Mouse (Mus musculus): Measurements from ENCODE around the gene Zfp13. TPM values are rescaled to one million over a fixed set of nuclear protein-coding genes. Genes with fewer than 3 reads are reported as not detected.

Gene Zfp13
- total and polyA plus RNA-seq, 3 experiments, result 0.30 TPM; not detected in 2

DNA sequence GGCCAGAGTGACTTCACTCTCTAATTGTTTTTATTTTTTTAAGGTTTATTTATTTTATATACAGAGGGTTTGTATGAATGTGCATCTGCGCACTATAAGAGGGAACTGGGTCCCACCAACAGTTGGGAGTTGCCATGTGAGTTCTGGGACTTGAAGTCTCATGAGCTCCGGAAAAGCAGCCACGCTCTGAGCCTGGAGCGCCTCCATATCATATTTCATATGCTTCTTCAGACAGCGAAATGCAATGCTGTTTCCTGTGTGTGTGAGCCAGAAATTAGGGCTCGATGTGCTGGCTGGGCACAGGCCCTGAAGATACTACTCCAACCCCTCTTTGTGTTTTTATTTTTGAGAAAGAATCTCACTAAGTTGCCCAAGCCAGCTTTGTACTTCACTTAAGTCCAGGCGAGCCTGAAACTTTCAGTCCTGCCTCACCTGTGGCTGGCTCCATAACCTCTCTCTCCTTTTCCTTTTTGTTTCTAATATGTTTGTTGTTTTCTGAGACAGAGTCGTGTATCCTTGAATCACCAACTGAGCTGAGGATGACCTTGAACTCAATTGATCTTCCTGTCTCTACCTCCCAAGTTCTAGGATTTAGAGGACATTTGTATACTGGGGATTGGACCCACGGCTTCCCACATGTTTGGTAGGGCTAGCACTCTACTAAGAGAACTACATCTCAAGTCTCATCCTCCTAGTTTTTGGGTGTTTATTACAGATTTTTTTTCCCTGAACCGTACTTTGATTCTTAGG, 2.7 kb upstream of the Zfp13 start:
- H3K9ac ChIP-seq (ENCODE audit: insufficient read depth, low read depth), result no peak overlapping the region
- no peak overlapping the region for H3K4me3 ChIP-seq (replicated peaks in 1 of 3; ENCODE audit: low read depth in 2 of 3, low read length in 2 of 3, poor library complexity in 1 of 3)
- peaks cover 13 to 14% of the 10 kb centered on the region in 2 experiments for H3K4me1 ChIP-seq (ENCODE audit: control insufficient read depth in 1 of 2, insufficient read depth in 2 of 2)
- no peak for TF ChIP-seq ZC3H11A (IDR thresholded peaks at IDR 0.05; ENCODE audit: low read depth, low read length)
- H3K27me3 ChIP-seq (replicated peaks), result peaks cover 62% of the 10 kb centered on the region
- dilution Hi-C loops (cut with MboI; ENCODE audit: extremely low pct_ligation_motif_present, extremely low pct_unique_long_range_greater_than_20kb, low sequenced_read_pairs), result no loop called here
- no peak overlapping the region for H3K4me2 ChIP-seq (ENCODE audit: insufficient read depth, low read depth, poor library complexity, severe bottlenecking)
- H3K79me2 ChIP-seq (replicated peaks; ENCODE audit: control insufficient read depth, extremely low read depth, insufficient read depth, poor library complexity, severe bottlenecking), result no peaks in the 10 kb centered on the region
- no peaks in the 10 kb centered on the region for H3K9me3 ChIP-seq (replicated peaks; ENCODE audit: low read length)
- in situ Hi-C loops (cut with MboI; ENCODE audit: low pct_ligation_motif_present, low pct_unique_long_range_greater_than_20kb, low sequenced_read_pairs), result loop anchor here (5.0 kb wide), 1 partner anchor 35 kb away; no protein-coding TSS in a partner anchor
- H3K36me3 ChIP-seq (replicated peaks in 1 of 2; ENCODE audit: control insufficient read depth in 1 of 2, insufficient read depth in 1 of 2, low read length in 1 of 2), result no peaks in the 10 kb centered on the region
- no peak for DNase-seq (ENCODE audit: extremely low read depth)
- no peak overlapping the region for H3K27ac ChIP-seq (ENCODE audit: insufficient read depth, low read depth)

DNA sequence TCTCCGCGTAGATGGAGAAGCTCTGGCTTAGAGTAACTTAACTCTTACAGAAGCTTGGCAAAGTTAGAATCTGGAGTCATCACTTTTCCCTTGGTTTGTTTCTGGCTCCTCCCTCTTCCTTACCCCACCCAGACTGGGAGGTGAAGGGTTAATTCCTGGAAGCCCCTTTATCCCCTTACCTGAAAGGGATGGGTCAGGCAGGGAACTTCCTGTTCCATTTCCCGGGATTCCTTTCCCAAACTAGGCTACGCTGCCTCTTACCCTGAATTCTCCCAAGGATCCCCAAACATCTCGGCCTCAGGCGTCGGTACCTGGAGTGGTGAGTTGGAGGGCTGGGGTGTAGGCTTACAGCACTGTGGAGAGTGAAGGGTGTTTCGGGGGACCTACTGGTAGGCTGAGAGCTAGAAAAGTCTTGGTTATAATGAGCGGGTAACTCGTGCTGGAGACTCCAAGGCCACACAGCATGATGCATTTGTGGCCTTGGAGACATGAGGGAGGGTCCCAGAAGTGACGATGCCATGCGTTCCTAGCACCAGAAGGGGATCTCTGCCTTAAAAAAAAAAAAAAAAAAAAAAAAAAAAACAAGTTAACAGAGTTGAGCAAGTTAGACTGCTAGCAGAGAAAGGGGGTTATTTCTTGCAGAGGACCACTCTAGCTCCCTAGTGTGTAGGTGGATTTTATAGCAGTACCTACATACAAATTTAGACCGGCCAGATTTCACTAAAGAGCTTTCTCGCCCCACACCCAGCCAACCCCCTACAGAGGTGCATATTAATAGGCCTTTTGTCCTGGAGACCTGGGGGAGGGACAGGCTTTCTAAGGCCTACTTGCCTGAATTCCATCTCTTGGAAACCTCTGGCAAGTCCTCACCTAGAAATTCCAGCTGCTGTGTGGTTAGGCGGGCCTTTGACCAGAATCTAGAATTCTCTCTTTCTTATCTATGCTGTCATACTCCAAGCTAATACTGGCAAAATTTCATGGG, 1.6 kb upstream of the Zfp13 start, which contains the start of gene Zscan10:
Zscan10 (plus strand) TSS at position 216 of the 982 bp plus-strand sequence.
- TF ChIP-seq RCOR1 (conservative IDR thresholded peaks at IDR 0.05; ENCODE audit: low read depth, low read length), result no peak
- TF ChIP-seq SIN3A (IDR thresholded peaks at IDR 0.05; ENCODE audit: low read length), result no peak
- no peak for TF ChIP-seq CHD1 (IDR thresholded peaks at IDR 0.05; ENCODE audit: low read depth, low read length)
- TF ChIP-seq PAX5 (IDR thresholded peaks at IDR 0.05; ENCODE audit: low read length), result no peak
- TF ChIP-seq E2F4 (IDR thresholded peaks at IDR 0.05; ENCODE audit: insufficient replicate concordance, low read depth, low read length), result no peak
- TF ChIP-seq JUND (conservative IDR thresholded peaks at IDR 0.05; ENCODE audit: low read depth, low read length), result no peak
- no peak for TF ChIP-seq NRF1 (IDR thresholded peaks at IDR 0.05; ENCODE audit: low read depth, low read length)
- no peak for TF ChIP-seq ELF1 (IDR thresholded peaks at IDR 0.05; ENCODE audit: low read depth, low read length)
- no peak for TF ChIP-seq MXI1 (IDR thresholded peaks at IDR 0.05; ENCODE audit: low read depth, low read length)
- no peak for TF ChIP-seq MAFK (IDR thresholded peaks at IDR 0.05; ENCODE audit: insufficient replicate concordance, low read length)
- no peak for TF ChIP-seq HCFC1 (IDR thresholded peaks at IDR 0.05; ENCODE audit: low read depth, low read length)
- no peak for TF ChIP-seq MAZ (IDR thresholded peaks at IDR 0.05; ENCODE audit: low read depth, low read length)
- TF ChIP-seq MYC (IDR thresholded peaks at IDR 0.05; ENCODE audit: low read depth, low read length), result no peak
- TF ChIP-seq BHLHE40 (IDR thresholded peaks at IDR 0.05; ENCODE audit: low read depth, low read length), result no peak
- TF ChIP-seq ZKSCAN1 (IDR thresholded peaks at IDR 0.05; ENCODE audit: borderline replicate concordance, low read depth, low read length), result no peak
- TF ChIP-seq CHD2 (IDR thresholded peaks at IDR 0.05; ENCODE audit: low read length), result no peak
- no peak for TF ChIP-seq MAX (IDR thresholded peaks at IDR 0.05; ENCODE audit: low read length)
- TF ChIP-seq NELFE (IDR thresholded peaks at IDR 0.05; ENCODE audit: low read depth, low read length), result no peak
- no peak for TF ChIP-seq TCF12 (IDR thresholded peaks at IDR 0.05; ENCODE audit: low read depth, low read length)
- Histone ChIP-seq H3K4me2 (ENCODE audit: insufficient read depth, low read depth, poor library complexity, severe bottlenecking) (peak within 1 kb of the TSS; percentile 72), H3K9ac (ENCODE audit: insufficient read depth, low read depth) (peak within 1 kb of the TSS; percentile 71), H3K79me2 (replicated peaks; ENCODE audit: control insufficient read depth, extremely low read depth, insufficient read depth, poor library complexity, severe bottlenecking) (no peaks in the 10 kb centered on the region), H3K4me3 (replicated peaks in 1 of 3; ENCODE audit: low read depth in 2 of 3, low read length in 2 of 3, poor library complexity in 1 of 3) (peak within 1 kb of the TSS; percentile 21 to 58 (median 56)), H3K36me3 (replicated peaks in 1 of 2; ENCODE audit: control insufficient read depth in 1 of 2, insufficient read depth in 1 of 2, low read length in 1 of 2) (no peaks in the 10 kb centered on the region), H3K27me3 (replicated peaks) (peaks cover 63% of the 10 kb centered on the region), H3K27ac (ENCODE audit: insufficient read depth, low read depth) (no peak within 1 kb of the TSS), H3K9me3 (replicated peaks; ENCODE audit: low read length) (no peaks in the 10 kb centered on the region), H3K4me1 (ENCODE audit: control insufficient read depth in 1 of 2, insufficient read depth in 2 of 2) (peaks cover 13 to 14% of the 10 kb centered on the region in 2 experiments)
- in situ Hi-C loops (cut with MboI; ENCODE audit: low pct_ligation_motif_present, low pct_unique_long_range_greater_than_20kb, low sequenced_read_pairs), result loop anchor here (5.0 kb wide), 1 partner anchor 34 kb away; no protein-coding TSS in a partner anchor
- no peak for DNase-seq (ENCODE audit: extremely low read depth)
- dilution Hi-C loops (cut with MboI; ENCODE audit: extremely low pct_ligation_motif_present, extremely low pct_unique_long_range_greater_than_20kb, low sequenced_read_pairs), result no loop called here

Data from CH12.LX (cell line).